Mouse (Mus musculus): ENCODE data around the gene Ott.

The Ott gene

DNA sequence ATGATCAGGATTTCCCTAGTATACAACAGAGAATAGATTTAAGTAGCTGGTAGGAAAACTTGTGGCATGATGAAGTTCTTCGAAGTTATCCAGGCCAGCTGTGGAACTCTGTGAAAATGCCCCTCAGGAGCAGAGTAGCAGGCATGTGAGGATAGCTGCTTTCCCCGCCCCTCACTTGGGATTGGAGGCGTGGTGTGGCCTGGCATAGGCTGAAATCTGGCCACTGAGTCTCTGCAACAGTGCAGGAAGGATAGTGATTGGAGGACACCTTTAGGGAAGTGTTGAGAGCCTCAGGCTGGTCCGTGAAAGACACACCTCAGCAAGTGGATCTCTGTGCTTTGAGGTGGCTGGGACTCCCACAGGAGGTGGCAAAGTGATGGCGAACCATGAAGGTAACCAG is at the start of gene Ott:
TSS of gene Ott (plus strand) at position 301 of the 400 bp plus-strand sequence.
- in situ Hi-C loops (cut with MboI, MseI): loop anchor here (25.0 kb wide), 1 partner anchor 237 kb away; no protein-coding TSS in a partner anchor

All from T-helper 1 cell (primary cell).